Mouse (Mus musculus) stomach, embryonic 14.5 days (tissue): ENCODE measurements around the gene Rint1. TPM values are rescaled to one million over a fixed set of nuclear protein-coding genes. Genes with fewer than 3 reads are reported as not detected.

Source experiments
- ATAC-seq: fragments of 200-750 bp; cut with Nextera tagmentation; 2 replicates; pipeline ENCODE4 v1.8.0; 2017; ENCODE audit warnings: low read depth, moderate TSS enrichment; ENCODE audit not compliant: insufficient number of reproducible peaks, insufficient read depth, low FRiP score
- H3K27ac ChIP-seq: fragments of 300-500 bp; sonication (generic); 2 replicates; pipeline ENCODE4 v1.5.1; 2014; ENCODE audit warnings: mild to moderate bottlenecking, low read length, moderate library complexity, mixed read lengths
- H3K27me3 ChIP-seq: fragments of 300-500 bp; sonication (generic); 2 replicates; pipeline ENCODE4 v1.6.1; 2014; ENCODE audit warnings: low read length, control low read depth, mixed read lengths; ENCODE audit not compliant: control insufficient read depth, insufficient read depth
- H3K36me3 ChIP-seq: fragments of 300-500 bp; sonication (generic); 2 replicates; pipeline ENCODE4 v1.6.1; 2014; ENCODE audit warnings: mild to moderate bottlenecking, control low read depth, low read length, moderate library complexity, mixed read lengths; ENCODE audit not compliant: control insufficient read depth, insufficient read depth
- H3K4me1 ChIP-seq: fragments of 300-500 bp; sonication (generic); 2 replicates; pipeline ENCODE4 v1.6.1; 2014; ENCODE audit warnings: low read length, control low read depth, mixed read lengths; ENCODE audit not compliant: control insufficient read depth, insufficient read depth
- H3K4me2 ChIP-seq: fragments of 300-500 bp; sonication (generic); replicated peaks from 2 replicates; pipeline ENCODE4 v1.6.1; 2014; ENCODE audit warnings: low read depth, low read length, control low read depth
- H3K4me3 ChIP-seq: fragments of 300-500 bp; sonication (generic); 2 replicates; pipeline ENCODE4 v1.5.1; 2014; ENCODE audit warnings: low read depth, low read length, control low read depth
- H3K9ac ChIP-seq: fragments of 300-500 bp; sonication (generic); replicated peaks from 2 replicates; pipeline ENCODE4 v1.6.1; 2014; ENCODE audit warnings: low read depth, mild to moderate bottlenecking, control low read depth, low read length, moderate library complexity, mixed read lengths
- H3K9me3 ChIP-seq: fragments of 300-500 bp; sonication (generic); 2 replicates; pipeline ENCODE4 v1.6.1; 2016; ENCODE audit warnings: low read depth, low read length, control low read depth; ENCODE audit not compliant: control insufficient read depth
- WGBS: fragments of 180-500 bp; shearing (Covaris S2); extraction: QIAGEN DNeasy Blood & Tissue Kit; methylation state at CpG from one replicate; pipeline ENCODE4 v1.1.7; 2014; 5-methylcytosine and 5-hydroxymethylcytosine counted together
- polyA plus RNA-seq: library from polyadenylated mRNA; unstranded; fragments of >200 nt; fragmentation: Nextera tagmentation; extraction: Ambion mirVana; gene quantifications from 2 replicates; pipeline ENCODE4 v1.2.1, GENCODE M21; 2014

Gene Rint1
- 35.5 and 35.6 TPM in 2 replicates for polyA plus RNA-seq

GRCm38 (mm10) chr5:23787536-23788389 lies at the start of gene Rint1:
Gene Rint1, plus strand, starts transcription at chr5:23787711.
- Histone ChIP-seq H3K4me3 (peak within 1 kb of the TSS; percentile 67), H3K9me3 (no peaks in the 10 kb centered on the region), H3K27ac (peak within 1 kb of the TSS; percentile 35; the same call in 1 of the 2 replicates), H3K36me3 (peaks cover 14% of the 10 kb centered on the region; the same call in 1 of the 2 replicates), H3K4me1 (0 out of 2 replicates have a peak, but pooled peaks cover 3% of the 10 kb centered on the region), H3K9ac (peak within 1 kb of the TSS; percentile 75), H3K27me3 (no peaks in the 10 kb centered on the region), H3K4me2 (peak within 1 kb of the TSS; percentile 79)
- peak; percentile 83 for ATAC-seq
- 2% methylated on average over 47 of the region's 47 CpGs for WGBS

GRCm38 (mm10) chr5:23743261-23743660 lies 44.2 kb upstream of the Rint1 start:
- ATAC-seq, result no peak
- peaks cover 30% of the 10 kb centered on the region for H3K36me3 ChIP-seq

GRCm38 (mm10) chr5:23749882-23750281 lies 37.6 kb upstream of the Rint1 start:
- H3K4me1 ChIP-seq, result no peaks in the 10 kb centered on the region
- H3K4me3 ChIP-seq, result no peak overlapping the region
- H3K36me3 ChIP-seq, result peaks cover 25% of the 10 kb centered on the region; the same call in 1 of the 2 replicates
- 65% methylated on average over 2 of the region's 2 CpGs for WGBS
- H3K9ac ChIP-seq, result no peak overlapping the region
- no peaks in the 10 kb centered on the region for H3K9me3 ChIP-seq
- H3K4me2 ChIP-seq, result no peak overlapping the region
- H3K27ac ChIP-seq, result no peak overlapping the region
- H3K27me3 ChIP-seq, result no peaks in the 10 kb centered on the region
- no peak for ATAC-seq

More at GRCm38 (mm10) chr5:23743261-23743660, 44.2 kb upstream of the Rint1 start:
- H3K4me2 ChIP-seq, result no peak overlapping the region
- no peak overlapping the region for H3K9ac ChIP-seq
- H3K27ac ChIP-seq, result no peak overlapping the region
- H3K4me1 ChIP-seq, result no peaks in the 10 kb centered on the region
- WGBS, result 94% methylated on average over 12 of the region's 12 CpGs
- H3K9me3 ChIP-seq, result no peaks in the 10 kb centered on the region
- no peak overlapping the region for H3K4me3 ChIP-seq
- H3K27me3 ChIP-seq, result no peaks in the 10 kb centered on the region

- Histone ChIP-seq H3K36me3 (peaks cover 12% of the 10 kb centered on the region), H3K27me3 (no peaks in the 10 kb centered on the region), H3K4me2 (no peak overlapping the region), H3K4me3 (no peak overlapping the region), H3K9ac (no peak overlapping the region), H3K4me1 (no peaks in the 10 kb centered on the region), H3K27ac (no peak overlapping the region), H3K9me3 (no peaks in the 10 kb centered on the region)
- 98% methylated on average over 9 of the region's 9 CpGs for WGBS
- no peak for ATAC-seq
Observed at GRCm38 (mm10) chr5:23755591-23755990, 31.9 kb upstream of the Rint1 start.

- Histone ChIP-seq H3K27me3 (no peaks in the 10 kb centered on the region), H3K27ac (no peak overlapping the region), H3K9ac (no peak overlapping the region), H3K4me2 (no peak overlapping the region), H3K4me1 (no peaks in the 10 kb centered on the region), H3K9me3 (no peaks in the 10 kb centered on the region), H3K4me3 (no peak overlapping the region), H3K36me3 (peaks cover 12% of the 10 kb centered on the region)
- 93% methylated on average over 4 of the region's 4 CpGs for WGBS
- no peak for ATAC-seq
Observed at GRCm38 (mm10) chr5:23756368-23756767, 31.1 kb upstream of the Rint1 start.

- Histone ChIP-seq H3K36me3 (peaks cover 21% of the 10 kb centered on the region), H3K27me3 (no peaks in the 10 kb centered on the region), H3K4me2 (no peak overlapping the region), H3K27ac (no peak overlapping the region), H3K9me3 (no peaks in the 10 kb centered on the region), H3K9ac (no peak overlapping the region), H3K4me3 (no peak overlapping the region), H3K4me1 (no peaks in the 10 kb centered on the region)
- 52% methylated on average over 2 of the region's 2 CpGs for WGBS
- ATAC-seq, result no peak
Observed at GRCm38 (mm10) chr5:23758633-23759032, 28.9 kb upstream of the Rint1 start.

- H3K4me2 ChIP-seq, result no peak overlapping the region
- 95% methylated on average over 6 of the region's 6 CpGs for WGBS
- no peaks in the 10 kb centered on the region for H3K4me1 ChIP-seq
- no peak overlapping the region for H3K27ac ChIP-seq
- H3K9me3 ChIP-seq, result no peaks in the 10 kb centered on the region
- H3K27me3 ChIP-seq, result no peaks in the 10 kb centered on the region
- H3K4me3 ChIP-seq, result no peak overlapping the region
- peaks cover 21% of the 10 kb centered on the region for H3K36me3 ChIP-seq
- no peak for ATAC-seq
- no peak overlapping the region for H3K9ac ChIP-seq
Observed at GRCm38 (mm10) chr5:23762531-23762930, 25.0 kb upstream of the Rint1 start.

GRCm38 (mm10) chr5:23764557-23764956 lies 23.0 kb upstream of the Rint1 start:
- Histone ChIP-seq H3K9ac (no peak overlapping the region), H3K27ac (no peak overlapping the region), H3K4me3 (no peak overlapping the region), H3K4me1 (no peaks in the 10 kb centered on the region), H3K27me3 (no peaks in the 10 kb centered on the region), H3K9me3 (no peaks in the 10 kb centered on the region), H3K4me2 (no peak overlapping the region), H3K36me3 (peaks cover 26% of the 10 kb centered on the region)
- ATAC-seq, result no peak
- WGBS, result 96% methylated on average over 5 of the region's 5 CpGs
